Mouse (Mus musculus) cerebellum, adult 2 months (tissue): Measurements from ENCODE around the gene Faf1. TPM values are rescaled to one million over a fixed set of nuclear protein-coding genes. Genes with fewer than 3 reads are reported as not detected.
"Not testable (repeated sequence)": the region's sequence is repeated elsewhere in the genome, so short reads cannot be mapped to it uniquely, and the experiment has no call there.

Source experiments
- DNase-seq, 2 experiments: peaks; one replicate each; pipeline ENCODE4 v3.0.0; 2021
- H3K27ac ChIP-seq: fragments of 200-500 bp; 2 replicates; pipeline ENCODE4 v1.5.1; 2012; ENCODE audit warnings: low read length, control low read depth, inconsistent platforms; ENCODE audit not compliant: insufficient read depth
- H3K27me3 ChIP-seq: fragments of 200-500 bp; 2 replicates; pipeline ENCODE4 v1.6.1; 2012; ENCODE audit warnings: inconsistent platforms, mild to moderate bottlenecking, low read length, moderate library complexity; ENCODE audit not compliant: control insufficient read depth, insufficient read depth
- H3K4me1 ChIP-seq: fragments of 200-500 bp; 2 replicates; pipeline ENCODE4 v1.6.1; 2011; ENCODE audit warnings: low read length; ENCODE audit not compliant: control insufficient read depth, insufficient read depth
- H3K4me3 ChIP-seq: fragments of 200-500 bp; replicated peaks from 2 replicates; pipeline ENCODE3; 2011; ENCODE audit warnings: mild to moderate bottlenecking, low read depth, low read length, control low read depth; ENCODE audit not compliant: insufficient read depth
- CTCF ChIP-seq: fragments of 200-500 bp; IDR thresholded peaks from 2 replicates; pipeline ENCODE4 v1.5.1; 2011; ENCODE audit warnings: low read depth, mild to moderate bottlenecking, control low read depth, low read length, moderate library complexity, borderline replicate concordance; ENCODE audit not compliant: insufficient read depth
- POLR2A ChIP-seq: fragments of 200-500 bp; IDR thresholded peaks from 2 replicates; pipeline ENCODE4 v1.6.1; 2011; ENCODE audit warnings: low read length, control low read depth, borderline replicate concordance; ENCODE audit not compliant: insufficient read depth
- WGBS: fragments of 180-500 bp; shearing (Covaris S2); methylation state at CpG from one replicate; pipeline ENCODE4 v1.1.7; 2018; 5-methylcytosine and 5-hydroxymethylcytosine counted together
- polyA plus RNA-seq: library from polyadenylated mRNA; depleted of rRNA; stranded (reverse); fragments of >200 nt; gene quantifications from 2 replicates; pipeline ENCODE4 v1.2.3, GENCODE M21; 2012

The Faf1 gene
- polyA plus RNA-seq, 1 experiment: 20.9 TPM

DNA sequence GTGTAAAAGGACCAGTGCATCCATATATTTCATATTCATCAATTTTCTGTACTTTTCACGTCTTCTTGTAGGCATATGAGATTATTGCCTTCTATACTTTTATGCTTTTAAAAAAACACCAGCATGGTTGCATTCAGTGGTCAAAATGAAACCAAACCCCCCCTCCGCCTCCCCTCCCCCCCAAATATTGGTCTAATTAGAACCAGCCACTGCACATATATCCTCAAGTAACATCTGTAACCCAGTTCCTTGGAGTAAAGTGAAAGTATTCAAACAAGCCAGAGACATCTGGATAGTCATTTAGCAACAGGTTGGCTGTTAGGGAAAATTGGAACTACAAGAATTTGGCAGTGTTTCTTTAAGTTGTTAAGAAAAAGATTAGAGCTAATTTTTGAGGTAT, 8.9 kb upstream of the Faf1 start:
- no peak for DNase-seq
- Histone ChIP-seq H3K27me3 (no peaks in the 10 kb centered on the region), H3K4me1 (no peaks in the 10 kb centered on the region), H3K27ac (no peak overlapping the region), H3K4me3 (peak overlapping the region; percentile 84)
- TF ChIP-seq CTCF (no peak), POLR2A (no peak)
- WGBS: 53% methylated on average over 2 of the region's 2 CpGs

DNA sequence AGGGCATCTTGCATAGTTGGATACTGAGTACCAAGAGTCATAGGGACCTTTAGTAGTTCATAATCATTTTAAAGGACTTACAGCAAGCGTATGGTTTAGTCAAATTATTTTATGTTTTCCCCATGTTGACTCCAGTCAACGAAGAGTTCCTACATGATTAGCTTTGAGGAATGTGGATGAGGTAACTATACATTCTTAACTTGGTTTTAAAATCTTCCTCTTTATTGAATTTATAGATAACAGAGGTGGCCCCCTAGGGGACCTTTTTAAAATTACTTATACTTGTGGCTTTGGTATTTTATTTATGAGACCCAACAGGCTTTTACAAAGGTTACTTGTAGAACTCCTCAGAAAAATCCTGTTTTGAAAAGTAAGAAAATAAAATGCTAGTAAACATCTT, 6.2 kb upstream of the Faf1 start:
- H3K27me3 ChIP-seq: no peaks in the 10 kb centered on the region
- 64% methylated on average over 2 of the region's 2 CpGs for WGBS
- H3K4me1 ChIP-seq: no peaks in the 10 kb centered on the region
- TF ChIP-seq POLR2A (no peak), CTCF (no peak)
- no peak for DNase-seq
- no peak overlapping the region for H3K27ac ChIP-seq
- H3K4me3 ChIP-seq: no peak overlapping the region

DNA sequence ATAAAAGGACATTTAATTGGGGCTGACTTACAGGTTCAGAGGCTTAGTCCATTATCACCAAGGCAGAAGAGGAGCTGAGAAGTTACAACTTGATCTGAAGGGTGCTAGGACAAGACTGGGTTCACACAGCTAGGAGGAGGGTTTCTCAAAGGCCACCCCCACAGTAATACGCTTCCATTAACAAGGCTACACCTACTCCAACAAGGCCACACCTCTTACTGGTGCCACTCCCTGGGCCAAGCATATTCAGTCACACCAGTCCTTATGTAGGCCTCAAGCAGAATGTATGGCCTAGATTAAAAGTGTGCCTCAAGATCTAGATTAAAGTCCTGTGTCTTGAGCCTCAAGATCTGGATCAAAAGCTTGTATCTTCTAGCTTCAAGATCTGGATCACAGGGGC, 4.4 kb upstream of the Faf1 start:
- TF ChIP-seq POLR2A (no peak), CTCF (no peak)
- Histone ChIP-seq H3K4me1 (no peaks in the 10 kb centered on the region), H3K27me3 (no peaks in the 10 kb centered on the region), H3K27ac (no peak overlapping the region), H3K4me3 (no peak overlapping the region)
- DNase-seq: no peak
- WGBS: 90% methylated on average over 1 of the region's 1 CpGs

DNA sequence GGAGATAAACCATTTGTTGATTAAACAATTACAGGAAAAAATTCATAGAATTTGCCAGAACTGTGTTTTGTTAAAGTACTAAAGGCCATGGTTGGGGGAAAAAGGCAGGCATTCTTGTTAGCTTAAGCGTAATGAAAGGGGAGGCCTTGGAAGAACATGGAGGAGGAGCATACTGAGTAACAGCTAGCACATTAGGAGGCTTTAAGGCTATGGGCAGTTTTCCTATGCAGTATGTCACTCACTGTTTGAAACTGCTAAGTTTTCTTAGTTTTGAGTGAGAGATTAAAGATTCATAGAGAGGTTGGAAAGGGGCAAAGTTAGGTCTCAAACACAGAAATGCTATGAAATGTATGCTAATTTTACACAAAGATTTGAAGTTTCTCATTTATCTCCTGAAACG, 2.3 kb upstream of the Faf1 start:
- TF ChIP-seq CTCF (no peak), POLR2A (no peak)
- 83% methylated on average over 2 of the region's 2 CpGs for WGBS
- H3K27ac ChIP-seq: no peak overlapping the region
- H3K27me3 ChIP-seq: no peaks in the 10 kb centered on the region
- no peak for DNase-seq
- H3K4me1 ChIP-seq: no peaks in the 10 kb centered on the region
- no peak overlapping the region for H3K4me3 ChIP-seq

DNA sequence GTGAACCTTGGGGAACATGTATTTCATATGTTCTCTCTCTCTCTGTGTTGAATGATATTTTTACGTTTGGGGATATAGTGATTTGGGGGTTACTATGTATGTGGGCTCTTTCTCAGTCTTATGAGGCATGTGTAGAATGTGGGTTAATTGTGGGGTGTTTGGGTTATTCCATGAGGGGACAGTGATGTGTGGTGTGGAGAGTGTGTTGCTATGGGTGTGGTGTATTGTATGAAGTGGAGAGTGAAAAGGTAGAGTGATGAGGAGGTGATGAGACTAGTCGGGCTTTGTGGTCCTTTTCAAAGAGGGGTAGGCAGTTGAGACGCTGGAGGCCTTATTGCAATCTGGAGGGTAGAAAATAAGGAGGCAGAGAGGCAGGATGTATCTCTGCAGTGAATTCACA, 833 bp downstream of the Faf1 start:
- TF ChIP-seq CTCF (no peak), POLR2A (no peak)
- Histone ChIP-seq H3K4me3 (peak overlapping the region; percentile 82), H3K27ac (peak overlapping the region; percentile 89), H3K27me3 (no peaks in the 10 kb centered on the region), H3K4me1 (0 out of 2 replicates have a peak, but pooled peaks cover 4% of the 10 kb centered on the region)
- WGBS: 0% methylated on average over 3 of the region's 3 CpGs
- peak; percentile 16 to 19 for DNase-seq

DNA sequence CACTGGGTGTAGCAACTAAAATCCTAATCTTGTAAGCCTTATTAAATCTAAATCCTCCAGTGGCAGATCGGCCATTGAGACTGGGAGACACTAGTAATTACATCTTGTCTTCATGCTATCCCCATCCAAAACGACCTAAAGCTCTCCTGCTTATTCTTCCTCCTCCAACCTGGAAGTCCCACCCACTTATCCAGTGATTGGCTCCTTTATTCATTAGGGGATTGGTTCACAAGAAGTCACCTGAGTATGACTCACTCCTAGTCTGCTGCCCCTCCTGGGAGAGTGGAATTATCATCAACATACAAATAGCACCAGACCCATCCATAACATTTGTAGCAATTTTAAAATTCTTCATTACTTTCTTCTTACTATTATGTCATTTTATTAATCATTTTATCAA, 7.2 kb downstream of the Faf1 start:
- TF ChIP-seq POLR2A (no peak), CTCF (no peak)
- no peak overlapping the region for H3K4me3 ChIP-seq
- no peak for DNase-seq
- H3K27ac ChIP-seq: no peak overlapping the region
- 0 out of 2 replicates have a peak, but pooled peaks cover 4% of the 10 kb centered on the region for H3K4me1 ChIP-seq
- H3K27me3 ChIP-seq: no peaks in the 10 kb centered on the region
- 66% methylated on average over 2 of the region's 2 CpGs for WGBS

DNA sequence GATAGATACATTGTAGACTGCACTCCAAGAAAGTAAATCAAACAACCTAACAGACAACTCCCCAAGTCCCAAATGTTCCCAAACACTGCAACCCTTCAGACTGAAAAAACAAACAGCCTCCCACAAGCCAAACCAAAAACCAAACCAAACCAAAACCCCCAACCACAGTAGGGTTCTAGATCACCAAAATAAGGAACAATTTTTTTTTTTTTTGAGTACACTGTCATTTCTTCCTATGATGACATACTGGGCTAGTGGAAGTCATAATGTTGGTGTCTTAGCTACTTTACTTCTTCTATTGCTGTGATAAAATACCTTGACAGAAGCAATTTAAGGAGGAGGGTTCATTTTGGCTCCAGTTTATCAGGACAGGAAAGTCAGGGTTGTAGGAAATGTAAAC, 16.3 kb downstream of the Faf1 start:
- H3K27ac ChIP-seq: no peak overlapping the region
- H3K4me3 ChIP-seq: no peak overlapping the region
- DNase-seq: no peak
- no peaks in the 10 kb centered on the region for H3K4me1 ChIP-seq
- H3K27me3 ChIP-seq: no peaks in the 10 kb centered on the region
- no peak for TF ChIP-seq POLR2A
- TF ChIP-seq CTCF: no peak

DNA sequence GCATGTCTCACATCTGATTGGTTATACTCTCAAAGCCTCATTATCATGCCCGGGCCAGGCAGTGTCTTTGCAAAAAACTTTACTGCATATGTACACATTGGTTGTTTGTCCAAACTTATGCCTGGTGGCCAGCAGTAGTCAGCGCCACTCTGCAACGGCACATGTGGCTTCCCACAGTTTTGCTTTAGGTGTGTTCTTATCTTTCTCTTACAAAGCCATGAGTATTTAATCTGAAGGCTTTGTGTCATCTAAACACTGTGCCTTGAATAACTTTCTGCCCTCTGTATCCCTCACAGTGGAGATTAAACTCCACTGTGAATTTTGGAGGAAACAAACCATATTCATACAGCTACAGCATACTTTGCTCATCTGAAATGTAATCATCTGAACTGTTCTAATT, 24.3 kb downstream of the Faf1 start:
- not testable (repeated sequence) for H3K27ac ChIP-seq, H3K4me3 ChIP-seq, H3K4me1 ChIP-seq, DNase-seq, H3K27me3 ChIP-seq
- 94% methylated on average over 3 of the region's 3 CpGs for WGBS

DNA sequence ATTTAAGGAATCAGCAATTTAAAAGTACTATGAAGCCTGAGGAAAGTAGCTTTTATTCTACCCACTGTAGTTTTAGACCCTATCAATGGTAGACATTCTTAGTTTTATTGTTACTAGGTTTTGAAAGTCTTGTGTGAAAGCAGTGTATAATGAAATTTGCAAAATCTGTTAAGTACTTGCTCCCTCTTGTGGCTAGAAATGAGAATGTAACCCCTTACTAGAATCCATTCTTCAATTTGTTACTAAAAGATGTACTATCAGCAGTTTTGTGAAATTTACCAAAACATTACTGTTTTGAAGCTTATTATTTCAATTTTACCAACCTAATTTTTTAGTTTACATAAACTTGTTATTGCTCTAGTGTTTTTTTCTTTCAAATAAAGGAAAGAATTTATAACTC, 27.2 kb downstream of the Faf1 start:
- DNase-seq: peak in 1 of 2 experiments; percentile 21
- TF ChIP-seq POLR2A (no peak), CTCF (peak; percentile 36; the same call in 1 of the 2 replicates)
- H3K4me3 ChIP-seq: no peak overlapping the region
- 0 out of 2 replicates have a peak, but pooled peaks cover 2% of the 10 kb centered on the region for H3K4me1 ChIP-seq
- H3K27ac ChIP-seq: no peak overlapping the region
- no peaks in the 10 kb centered on the region for H3K27me3 ChIP-seq
